Mouse (Mus musculus) left cerebral cortex, adult 18-20 months (tissue): ENCODE data around the gene Hist1h2af. TPM values are rescaled to one million over a fixed set of nuclear protein-coding genes. Genes with fewer than 3 reads are reported as not detected.
"Not testable (repeated sequence)": the region's sequence is repeated elsewhere in the genome, so short reads cannot be mapped to it uniquely, and the experiment has no call there.

Source experiments
- DNase-seq, 2 experiments: peaks; one replicate each; pipeline ENCODE4 v3.0.0; 2021 to 2022; ENCODE audit warnings: low spot score in 2 of 2, mixed read lengths in 1 of 2
- microRNA-seq, 2 experiments: library from miRNA; unstranded; fragments of <30 nt; microRNA quantifications; one replicate each; pipeline ENCODE4 v1.2.0; 2021
- total RNA-seq, 2 experiments: library from RNA; stranded (reverse); gene quantifications; 2 replicates each; pipeline ENCODE4 v1.2.3; 2021

The Hist1h2af gene
- total RNA-seq, 2 experiments from 2014 or later, result 1.5 to 3.4 TPM

DNA sequence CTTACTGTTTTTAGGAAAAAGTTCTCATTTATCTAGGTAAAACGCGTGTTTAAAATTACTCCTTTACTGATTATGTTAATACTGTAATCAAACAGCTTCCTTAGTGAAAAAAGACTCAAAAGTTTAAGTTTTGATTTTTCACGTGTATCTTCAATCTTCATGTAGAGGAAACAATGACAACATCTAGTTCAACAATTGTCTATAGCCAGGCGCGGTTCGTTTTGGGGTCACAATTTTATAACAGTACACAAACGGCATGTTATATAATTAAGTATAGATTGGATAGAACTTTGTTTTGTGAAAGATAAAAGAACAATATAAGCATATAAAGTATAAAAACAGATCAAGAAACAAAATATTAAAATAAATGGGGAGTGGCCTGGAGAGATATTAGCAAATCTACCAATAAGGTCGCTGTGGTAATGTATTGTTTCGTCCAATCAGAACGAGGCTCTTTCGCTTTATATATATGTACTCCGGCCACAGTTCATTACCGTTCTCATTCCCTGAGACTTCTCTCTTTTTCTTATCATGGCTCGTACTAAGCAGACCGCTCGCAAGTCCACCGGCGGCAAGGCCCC lies 41.7 kb downstream of the Hist1h2af start, which contains the start of gene Hist1h3d:
Hist1h3d (plus strand) TSS at position 493 of the 581 bp plus-strand sequence.
- peak; percentile 53 to 71 for DNase-seq

DNA sequence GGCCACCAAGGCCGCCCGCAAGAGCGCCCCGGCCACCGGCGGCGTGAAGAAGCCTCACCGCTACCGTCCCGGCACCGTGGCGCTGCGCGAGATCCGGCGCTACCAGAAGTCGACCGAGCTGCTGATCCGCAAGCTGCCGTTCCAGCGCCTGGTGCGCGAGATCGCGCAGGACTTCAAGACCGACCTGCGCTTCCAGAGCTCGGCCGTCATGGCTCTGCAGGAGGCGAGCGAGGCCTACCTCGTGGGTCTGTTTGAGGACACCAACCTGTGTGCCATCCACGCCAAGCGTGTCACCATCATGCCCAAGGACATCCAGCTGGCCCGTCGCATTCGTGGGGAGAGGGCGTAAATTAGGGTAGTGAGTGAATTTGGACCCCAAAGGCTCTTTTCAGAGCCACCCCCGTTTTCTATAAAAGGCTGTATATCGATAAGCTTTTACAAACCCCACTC lies 42.2 kb downstream of the Hist1h2af start:
- not testable (repeated sequence) for DNase-seq

DNA sequence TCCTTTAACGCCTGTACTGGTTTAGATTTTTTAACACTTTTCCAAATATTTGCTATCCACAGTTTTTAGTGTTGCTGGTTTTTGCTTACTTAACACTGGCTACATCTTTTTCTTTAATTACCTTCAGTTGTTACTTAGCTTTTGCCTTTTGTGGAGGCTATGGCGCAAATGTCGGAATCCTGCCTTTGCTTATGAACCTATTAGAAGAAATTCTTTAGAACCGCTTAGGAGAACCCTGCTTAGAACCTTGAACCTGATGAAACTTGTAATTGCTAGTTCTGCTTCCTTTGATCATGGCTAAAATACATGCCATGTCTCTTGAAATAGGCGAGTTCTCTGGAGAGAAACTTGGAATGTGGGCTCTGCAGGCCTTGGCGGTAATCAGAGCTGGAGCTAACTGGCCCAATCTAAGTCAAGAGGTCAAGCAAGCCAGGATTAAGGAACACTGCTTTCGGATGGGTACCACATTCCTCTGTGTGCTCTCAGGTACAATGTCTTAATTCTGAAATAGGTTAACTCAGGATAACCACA lies 42.7 kb downstream of the Hist1h2af start:
- no peak for DNase-seq

DNA sequence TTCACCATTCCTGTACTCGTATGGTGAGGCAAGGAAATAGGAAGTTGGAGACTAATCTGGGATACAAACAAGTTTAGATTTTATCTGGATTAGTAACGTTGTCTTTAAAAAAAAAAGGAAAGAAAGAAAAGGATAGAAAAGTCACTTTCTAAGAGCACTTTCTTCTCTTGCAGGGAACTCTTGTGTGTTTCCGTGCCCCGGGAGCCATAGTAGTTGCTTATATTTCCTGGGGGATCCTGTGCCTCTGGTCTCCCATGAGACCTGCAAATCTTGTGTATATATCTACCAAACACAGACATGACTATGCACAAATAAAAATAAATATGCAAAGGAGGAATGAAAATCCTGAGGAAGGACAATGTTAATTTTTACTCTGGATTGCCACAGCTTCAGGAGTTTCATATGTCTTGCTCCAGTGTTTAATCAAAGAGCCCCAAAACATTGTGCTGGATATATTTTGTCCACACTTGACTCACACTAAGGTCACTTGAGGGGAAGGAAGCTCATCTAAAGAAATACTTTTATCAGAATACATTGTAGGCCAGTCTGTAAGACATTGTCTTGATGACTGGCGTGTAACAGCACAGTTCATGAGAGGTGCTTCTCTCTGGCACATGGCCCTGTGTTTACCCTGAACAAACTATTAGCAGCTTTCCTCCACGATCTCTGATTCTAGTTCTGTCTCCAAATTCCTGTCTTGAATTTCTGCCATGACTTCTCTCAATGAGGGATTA lies 43.4 kb downstream of the Hist1h2af start:
- no peak for DNase-seq

DNA sequence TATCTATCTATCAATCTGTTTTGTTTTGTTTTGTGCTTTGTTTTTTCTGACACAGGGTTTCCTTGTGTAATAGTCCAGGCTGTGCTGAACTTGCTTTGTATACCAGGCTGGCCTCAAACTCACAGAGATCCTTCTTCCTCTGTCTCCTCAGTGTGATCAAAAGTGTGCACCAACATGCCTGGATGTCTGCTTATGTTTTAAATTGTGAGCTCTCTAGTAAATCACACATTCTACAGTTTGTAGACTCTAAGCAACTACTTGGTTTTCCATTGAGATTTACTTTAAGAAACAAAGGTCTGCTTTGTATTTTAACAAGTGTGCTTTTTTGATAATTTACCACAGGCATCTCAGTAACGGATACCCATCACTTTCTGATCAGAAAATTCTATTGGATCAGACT lies 44.1 kb downstream of the Hist1h2af start:
- no peak for DNase-seq

DNA sequence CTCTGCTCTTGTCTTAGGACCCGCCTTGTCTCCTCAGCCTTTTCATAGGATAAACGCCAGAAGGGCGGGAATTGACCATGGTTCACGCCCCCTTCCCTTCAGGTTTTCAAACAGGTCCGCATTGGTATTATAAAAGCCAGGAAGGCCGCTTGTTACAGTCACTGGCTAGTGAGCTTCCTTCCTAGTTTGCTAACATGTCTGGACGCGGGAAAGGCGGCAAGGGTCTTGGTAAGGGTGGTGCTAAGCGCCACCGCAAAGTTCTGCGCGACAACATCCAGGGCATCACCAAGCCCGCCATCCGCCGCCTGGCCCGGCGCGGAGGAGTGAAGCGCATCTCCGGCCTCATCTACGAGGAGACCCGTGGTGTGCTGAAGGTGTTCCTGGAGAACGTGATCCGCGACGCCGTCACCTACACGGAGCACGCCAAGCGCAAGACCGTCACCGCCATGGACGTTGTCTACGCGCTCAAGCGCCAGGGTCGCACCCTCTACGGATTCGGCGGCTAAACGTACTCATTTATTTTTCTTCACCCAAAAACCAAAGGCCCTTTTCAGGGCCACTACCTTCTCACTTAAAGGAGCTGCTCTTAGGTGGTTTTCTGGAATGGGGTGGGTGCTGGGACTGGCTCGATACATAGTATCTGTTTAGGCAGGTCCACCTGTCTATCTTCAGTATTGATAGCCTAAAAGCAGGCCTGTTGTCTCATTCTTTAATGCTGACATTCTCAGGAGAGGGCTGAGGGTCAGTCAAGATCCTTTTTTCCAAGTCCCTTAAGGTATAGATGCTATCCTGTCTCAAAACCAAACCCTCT lies 47.9 kb downstream of the Hist1h2af start, which contains the start of gene Hist1h4d:
Hist1h4d (plus strand) TSS at position 191 of the 811 bp plus-strand sequence.
- peak; percentile 95 to 96 for DNase-seq

DNA sequence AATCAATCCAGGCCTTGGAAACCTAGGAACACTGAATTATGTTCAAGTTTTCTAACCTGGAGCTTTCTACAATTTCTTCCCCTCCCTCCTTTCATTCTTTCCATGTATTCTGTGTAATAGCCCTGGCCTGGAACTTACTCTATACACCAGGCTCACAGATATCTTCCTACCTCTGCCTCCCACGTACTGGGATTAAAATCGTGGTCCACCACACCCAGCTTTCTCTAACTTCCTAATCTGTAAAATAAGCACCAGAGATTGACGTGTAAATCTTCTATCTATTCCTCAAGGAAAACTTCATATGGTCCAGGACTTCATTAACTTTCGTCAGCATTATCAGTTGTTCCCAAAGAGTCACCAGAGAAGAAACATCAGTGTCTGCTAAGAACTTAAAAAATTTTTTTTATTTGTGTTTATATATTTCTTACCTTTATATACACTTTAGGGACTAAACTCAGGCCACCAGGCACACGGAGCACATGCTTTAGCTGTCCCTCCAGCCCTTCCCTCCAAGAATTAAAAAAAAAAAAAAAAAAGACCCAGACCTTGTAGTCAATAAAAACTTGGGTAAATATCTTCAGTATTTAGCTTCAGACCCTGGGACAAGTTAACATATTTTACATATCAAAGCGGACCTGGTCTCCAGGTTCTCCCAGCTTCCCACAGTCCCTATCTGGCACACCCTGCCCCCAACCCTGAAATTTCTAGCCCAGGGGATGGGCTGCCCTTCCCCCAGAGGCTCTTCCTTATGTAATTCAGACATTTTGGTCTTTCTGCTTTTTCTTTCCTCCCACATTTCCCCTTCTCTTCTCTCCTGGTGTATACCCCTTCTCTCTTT lies 48.7 kb downstream of the Hist1h2af start:
- DNase-seq, result no peak

DNA sequence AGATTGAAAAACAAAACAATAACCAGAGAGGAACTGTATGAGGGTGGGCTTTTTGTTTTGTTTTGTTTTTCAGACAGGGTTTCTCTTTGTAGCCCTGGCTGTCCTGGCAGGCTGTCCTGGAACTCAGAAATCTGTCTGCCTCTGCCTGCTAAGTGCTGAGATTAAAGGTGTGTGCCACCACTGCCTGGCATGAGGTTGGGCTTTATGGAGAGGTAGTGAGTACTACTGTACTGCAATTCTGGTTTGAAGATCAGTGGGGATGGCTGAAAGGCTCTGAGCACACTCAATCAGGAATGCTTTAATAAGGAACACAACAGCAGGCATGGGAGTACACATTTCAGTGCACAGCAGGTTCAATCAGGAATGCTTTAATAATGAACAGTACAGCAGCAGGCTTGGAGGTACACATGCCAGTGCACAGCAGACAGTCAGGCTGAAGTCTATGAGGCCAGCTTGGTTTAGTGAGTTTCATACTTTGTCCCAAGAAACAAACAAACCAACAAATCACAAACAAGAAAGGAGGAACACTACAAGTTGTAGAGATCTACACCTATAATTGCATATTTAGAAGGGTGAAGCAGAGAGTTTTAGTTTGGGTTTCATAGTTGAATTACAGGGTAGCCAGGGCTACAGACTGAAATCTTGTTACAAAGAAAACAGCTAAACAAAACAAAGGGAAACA lies 49.8 kb downstream of the Hist1h2af start:
- no peak for DNase-seq

Small RNAs within 50 kb of the gene (microRNA-seq; reads per million reads assigned to microRNA genes)
- 0 reads per million in 2 experiments for gene Gm44297
- gene Gm44359, result 0 reads per million in 2 experiments
- 0 reads per million in 2 experiments for gene Gm44394
- 0 to 0.42 reads per million in 2 experiments for gene n-TStga1

Other genes with a start within 250 kb of the Hist1h2af start
- 10 to 100 TPM; 29.5 to 31.7 TPM for gene Zfp322a, start 164.7 kb upstream of the Hist1h2af start, total RNA-seq
- 1 to 10 TPM; 9.0 to 9.5 TPM for gene Abt1, start 110.0 kb upstream of the Hist1h2af start, total RNA-seq
- gene Btn1a1, start 68.0 kb upstream of the Hist1h2af start, total RNA-seq, result not detected
- 1 to 10 TPM; 1.3 to 1.9 TPM for gene Btn2a2, start 45.0 kb upstream of the Hist1h2af start, total RNA-seq
- 100 to 1,000 TPM; 329 to 333 TPM for gene Hist1h4h, start 2.9 kb upstream of the Hist1h2af start, total RNA-seq
- 1 to 10 TPM; 3.1 to 3.5 TPM for gene Hist1h3g, start 1.5 kb downstream of the Hist1h2af start, total RNA-seq
- gene Hist1h2bh, start 9.5 kb downstream of the Hist1h2af start, total RNA-seq, result under 1 TPM; 0.54 to 0.67 TPM
- 10 to 100 TPM; 16.3 to 17.0 TPM for gene Hist1h3f, start 10.1 kb downstream of the Hist1h2af start, total RNA-seq
- 100 to 1,000 TPM; 168 to 177 TPM for gene Hist1h4f, start 17.7 kb downstream of the Hist1h2af start, total RNA-seq
- 1 to 10 TPM; 3.1 to 3.7 TPM for gene Hist1h1d, start 19.4 kb downstream of the Hist1h2af start, total RNA-seq
- gene Hist1h3e, start 28.5 kb downstream of the Hist1h2af start, total RNA-seq, result 10 to 100 TPM; 47.4 to 48.5 TPM
- gene Hist1h2ae, start 37.3 kb downstream of the Hist1h2af start, total RNA-seq, result 1 to 10 TPM; 4.3 to 7.1 TPM
- 10 to 100 TPM; 61.6 to 70.8 TPM for gene Hist1h2bg, start 37.5 kb downstream of the Hist1h2af start, total RNA-seq
- 10 to 100 TPM; 14.7 to 26.1 TPM for gene Hist1h2bf, start 40.3 kb downstream of the Hist1h2af start, total RNA-seq
- gene Hist1h2ad, start 40.5 kb downstream of the Hist1h2af start, total RNA-seq, result 10 to 100 TPM in 1 of 2 experiments, 1 to 10 TPM in 1; 6.3 to 11.0 TPM
- 10 to 100 TPM in 1 of 2 experiments, 1 to 10 TPM in 1; 9.3 to 10.4 TPM for gene Hist1h3d, start 41.9 kb downstream of the Hist1h2af start, total RNA-seq
- 100 to 1,000 TPM; 166 to 191 TPM for gene Hist1h4d, start 47.7 kb downstream of the Hist1h2af start, total RNA-seq
- 1 to 10 TPM; 7.9 TPM for gene Hist1h2be, start 87.2 kb downstream of the Hist1h2af start, total RNA-seq
- 10 to 100 TPM; 49.2 to 54.0 TPM for gene Hist1h1e, start 88.7 kb downstream of the Hist1h2af start, total RNA-seq
- gene Hist1h2ac, start 150.0 kb downstream of the Hist1h2af start, total RNA-seq, result 1 to 10 TPM; 2.4 to 2.5 TPM
- 10 to 100 TPM; 29.7 to 32.4 TPM for gene Hist1h2bc, start 150.3 kb downstream of the Hist1h2af start, total RNA-seq
- gene Hist1h1t, start 161.9 kb downstream of the Hist1h2af start, total RNA-seq, result not detected
- gene Hist1h4c, start 164.5 kb downstream of the Hist1h2af start, total RNA-seq, result 100 to 1,000 TPM; 114 to 117 TPM
- 1 to 10 TPM; 3.4 to 3.9 TPM for gene Hfe, start 176.9 kb downstream of the Hist1h2af start, total RNA-seq
- gene Hist1h1c, start 204.9 kb downstream of the Hist1h2af start, total RNA-seq, result 10 to 100 TPM; 55.8 to 61.1 TPM
- not detected for gene Hist1h3c, start 211.7 kb downstream of the Hist1h2af start, total RNA-seq
- 10 to 100 TPM; 17.8 to 19.6 TPM for gene Hist1h2bb, start 212.8 kb downstream of the Hist1h2af start, total RNA-seq
- 10 to 100 TPM; 17.2 to 22.5 TPM for gene Hist1h2ab, start 217.2 kb downstream of the Hist1h2af start, total RNA-seq
- 1 to 10 TPM; 4.3 to 9.9 TPM for gene Hist1h3b, start 218.4 kb downstream of the Hist1h2af start, total RNA-seq
- gene Hist1h4b, start 223.1 kb downstream of the Hist1h2af start, total RNA-seq, result 10 to 100 TPM; 92.6 to 94.4 TPM
- gene Hist1h4a, start 227.3 kb downstream of the Hist1h2af start, total RNA-seq, result 10 to 100 TPM; 64.4 to 74.0 TPM
- 10 to 100 TPM; 42.3 to 45.0 TPM for gene Hist1h3a, start 228.5 kb downstream of the Hist1h2af start, total RNA-seq
- gene Hist1h1a, start 229.8 kb downstream of the Hist1h2af start, total RNA-seq, result 10 to 100 TPM; 24.9 to 25.2 TPM
- gene Trim38, start 236.0 kb downstream of the Hist1h2af start, total RNA-seq, result not detected